Mouse (Mus musculus) C2C12 (cell line): ENCODE measurements at regions not wholly inside any gene's neighbourhood (a gene's known extent, or its start where the extent isn't known, plus 50 kb on each side); places are given as distances from the start of the nearest gene placed in this dataset.
A peak's percentile ranks its signal among the peaks of the same experiment; 100 is the strongest.

Experiments
- H3K27me3 ChIP-seq: one replicate; pipeline ENCODE4 v1.6.1; 2011; ENCODE audit not compliant: control insufficient read depth, insufficient read depth, insufficient read length
- H3K36me3 ChIP-seq: one replicate; pipeline ENCODE4 v1.6.1; 2011; ENCODE audit not compliant: control insufficient read depth, insufficient read depth
- H3K4me3 ChIP-seq: one replicate; pipeline ENCODE4 v1.5.1; 2011; ENCODE audit warnings: mild to moderate bottlenecking, control low read depth; ENCODE audit not compliant: poor library complexity, insufficient read depth, severe bottlenecking
- H3K79me2 ChIP-seq: one replicate; pipeline ENCODE4 v1.6.1; 2011; ENCODE audit not compliant: control insufficient read depth, insufficient read depth
- H3K79me3 ChIP-seq: one replicate; pipeline ENCODE4 v1.6.1; 2011; ENCODE audit warnings: low read depth, control low read depth
- H3ac ChIP-seq: one replicate; pipeline ENCODE3; 2011; ENCODE audit warnings: low read depth; ENCODE audit not compliant: control insufficient read depth, insufficient read length
- CEBPB ChIP-seq: IDR thresholded peaks from one replicate; pipeline ENCODE4 v1.6.1; 2011; ENCODE audit warnings: low read depth, mild to moderate bottlenecking, control low read depth, moderate library complexity
- CTCF ChIP-seq: IDR thresholded peaks from one replicate; pipeline ENCODE4 v1.5.1; 2011; ENCODE audit not compliant: control insufficient read depth, insufficient read depth, insufficient read length
- FOSL1 ChIP-seq: IDR thresholded peaks from one replicate; pipeline ENCODE4 v1.8.0; 2011; ENCODE audit warnings: mild to moderate bottlenecking, low read length; ENCODE audit not compliant: poor library complexity, insufficient read depth, severe bottlenecking
- MAX ChIP-seq: IDR thresholded peaks from one replicate; pipeline ENCODE4 v1.6.1; 2011; ENCODE audit warnings: mild to moderate bottlenecking, control low read depth
- MYOD1 ChIP-seq: IDR thresholded peaks from one replicate; pipeline ENCODE4 v1.6.1; 2011; ENCODE audit warnings: low read depth; ENCODE audit not compliant: control insufficient read depth, insufficient read length
- MYOG ChIP-seq: IDR thresholded peaks from one replicate; pipeline ENCODE4 v1.6.1; 2011; ENCODE audit not compliant: control insufficient read depth, insufficient read length; ENCODE audit errors: extremely low read depth
- USF1 ChIP-seq: IDR thresholded peaks from one replicate; pipeline ENCODE4 v1.6.1; 2011; ENCODE audit warnings: low read depth, mild to moderate bottlenecking, control low read depth, moderate library complexity

DNA sequence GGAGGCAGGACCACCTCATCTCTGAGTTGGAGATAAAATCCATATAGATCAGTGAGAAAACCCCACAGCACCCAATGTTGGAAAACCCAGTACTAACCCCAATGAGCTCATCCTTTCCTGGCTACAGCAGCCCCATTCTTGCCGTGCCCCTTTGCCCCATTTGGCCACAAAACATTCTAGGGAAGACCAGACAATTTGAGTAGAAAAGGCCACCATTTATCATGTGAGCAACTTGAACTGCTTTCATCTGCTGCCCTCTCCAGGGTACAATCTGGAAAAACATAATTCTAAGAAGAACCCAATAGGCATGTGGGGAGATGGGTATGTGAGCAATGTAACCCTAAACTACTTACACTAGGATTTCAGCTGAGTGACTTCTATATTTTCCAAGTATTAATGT is 274.7 kb downstream of the Tex13c3 start:
- Histone ChIP-seq H3K36me3 (peaks cover 4% of the 10 kb centered on the region), H3K27me3 (no peaks in the 10 kb centered on the region), H3K79me3 (peaks cover 1% of the 10 kb centered on the region), H3ac (no peak overlapping the region), H3K79me2 (peaks cover 21% of the 10 kb centered on the region), H3K4me3 (no peak overlapping the region)
- TF ChIP-seq FOSL1 (no peak), USF1 (no peak), MYOG (no peak)

DNA sequence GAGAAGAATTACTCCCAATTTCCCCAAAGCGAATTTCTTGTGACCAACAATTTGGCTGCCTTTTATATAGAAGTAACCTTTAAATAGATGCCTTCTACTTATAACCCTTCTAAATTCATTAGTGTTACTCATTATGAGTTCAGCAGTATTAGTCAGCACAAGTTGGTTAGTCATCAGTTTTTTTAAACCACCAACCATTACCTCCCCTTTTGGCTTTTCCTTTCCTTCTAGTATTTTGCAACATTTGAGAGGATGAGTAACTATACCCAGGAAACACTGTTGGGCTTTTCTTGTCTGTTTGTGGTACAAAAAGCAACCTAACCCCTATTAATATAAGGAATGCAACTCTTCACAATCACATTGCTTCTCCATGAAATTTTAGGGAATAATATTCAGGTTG is 278.6 kb downstream of the Tex13c3 start:
- H3K36me3 ChIP-seq, result peaks cover 4% of the 10 kb centered on the region
- H3K4me3 ChIP-seq, result no peak overlapping the region
- H3K79me3 ChIP-seq, result peaks cover 2% of the 10 kb centered on the region
- H3K79me2 ChIP-seq, result peaks cover 21% of the 10 kb centered on the region
- TF ChIP-seq MYOG, result no peak
- TF ChIP-seq CEBPB, result peak; percentile 97
- TF ChIP-seq FOSL1, result peak; percentile 92
- TF ChIP-seq MYOD1, result no peak
- no peaks in the 10 kb centered on the region for H3K27me3 ChIP-seq
- H3ac ChIP-seq, result no peak overlapping the region

- H3K27me3 ChIP-seq, result no peaks in the 10 kb centered on the region
- H3K36me3 ChIP-seq, result peaks cover 4% of the 10 kb centered on the region
- TF ChIP-seq CEBPB, result no peak
- TF ChIP-seq CTCF, result no peak
- TF ChIP-seq MYOG, result no peak
- TF ChIP-seq MAX, result no peak
- no peak for TF ChIP-seq FOSL1
- no peak for TF ChIP-seq MYOD1
- no peak for TF ChIP-seq USF1
- peaks cover 21% of the 10 kb centered on the region for H3K79me2 ChIP-seq
- no peak overlapping the region for H3ac ChIP-seq
- no peak overlapping the region for H3K4me3 ChIP-seq
- peaks cover 2% of the 10 kb centered on the region for H3K79me3 ChIP-seq
Observed at GRCm38 (mm10) chrX:19201383-19201782, 279.7 kb downstream of the Tex13c3 start.

- Histone ChIP-seq H3K79me3 (peaks cover 2% of the 10 kb centered on the region), H3K4me3 (no peak overlapping the region), H3ac (no peak overlapping the region), H3K27me3 (no peaks in the 10 kb centered on the region), H3K36me3 (peaks cover 4% of the 10 kb centered on the region), H3K79me2 (peaks cover 4% of the 10 kb centered on the region)
- TF ChIP-seq MAX (no peak), FOSL1 (no peak), USF1 (no peak), CTCF (no peak), MYOD1 (no peak), CEBPB (no peak), MYOG (no peak)
Observed at GRCm38 (mm10) chrX:19199531-19199930, 281.6 kb downstream of the Tex13c3 start.

DNA sequence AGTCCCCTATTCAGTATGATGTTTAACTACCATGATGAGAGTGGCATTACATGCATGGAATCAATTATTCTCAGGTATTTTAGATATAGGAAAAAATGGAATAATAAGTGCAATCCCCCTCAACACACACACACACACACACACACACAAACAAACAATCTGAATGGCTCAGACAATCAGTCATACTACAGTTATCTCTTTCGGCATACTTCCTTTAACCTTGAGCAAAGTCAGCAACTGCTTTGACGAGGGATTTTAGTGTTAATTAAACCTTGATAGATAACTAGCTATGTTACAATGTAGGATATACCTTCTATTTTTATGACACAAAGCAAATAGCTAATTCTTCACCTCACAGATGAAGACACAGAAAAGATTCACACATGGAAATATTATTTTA is 312.1 kb downstream of the Tex13c3 start:
- H3K79me2 ChIP-seq, result peaks cover 73% of the 10 kb centered on the region
- H3ac ChIP-seq, result no peak overlapping the region
- no peak overlapping the region for H3K4me3 ChIP-seq
- H3K79me3 ChIP-seq, result peaks cover 36% of the 10 kb centered on the region
- H3K27me3 ChIP-seq, result no peaks in the 10 kb centered on the region
- H3K36me3 ChIP-seq, result peaks cover 22% of the 10 kb centered on the region
- TF ChIP-seq MYOG (no peak), CEBPB (no peak), MAX (no peak), CTCF (no peak), MYOD1 (no peak), FOSL1 (no peak), USF1 (no peak)

GRCm38 (mm10) chrX:19168546-19168945 is 312.6 kb downstream of the Tex13c3 start:
- Histone ChIP-seq H3K79me2 (peaks cover 77% of the 10 kb centered on the region), H3ac (no peak overlapping the region), H3K4me3 (no peak overlapping the region), H3K36me3 (peaks cover 26% of the 10 kb centered on the region), H3K27me3 (no peaks in the 10 kb centered on the region), H3K79me3 (peaks cover 41% of the 10 kb centered on the region)
- TF ChIP-seq MAX (no peak), MYOD1 (peak; percentile 43)
